Mouse (Mus musculus) left cerebral cortex, adult 2 months (tissue): ENCODE data around the gene Cbx7. TPM values are rescaled to one million over a fixed set of nuclear protein-coding genes. Genes with fewer than 3 reads are reported as not detected.

Experiments
- DNase-seq, 2 experiments: peaks; one replicate each; pipeline ENCODE4 v3.0.0; 2021 to 2022; ENCODE audit warnings: low spot score in 2 of 2, mixed read lengths in 1 of 2; ENCODE audit errors: extremely low spot score in 1 of 2
- H3K27ac ChIP-seq: fragments of 200-600 bp; 2 replicates; pipeline ENCODE4 v1.8.1; 2022
- H3K4me3 ChIP-seq: fragments of 200-600 bp; 2 replicates; pipeline ENCODE4 v1.8.1; 2022
- CTCF ChIP-seq: fragments of 200-600 bp; IDR thresholded peaks from 2 replicates; pipeline ENCODE4 v1.8.1; 2022; ENCODE audit warnings: antibody characterized with exemption, mild to moderate bottlenecking, moderate library complexity
- intact Hi-C: fragments of 180-260 bp; cut with DNase I; formaldehyde crosslinking; loops from one replicate; pipeline ENCODE4 v1.15.1; 2025
- long read RNA-seq, 2 experiments: library from polyadenylated mRNA; stranded (forward); transcript quantifications; one replicate each; pipeline ENCODE4 v2.0.0; 2021; ENCODE audit warnings: borderline mapping rate in 2 of 2
- total RNA-seq, 2 experiments: library from RNA; stranded (reverse); gene quantifications; 2 replicates each; pipeline ENCODE4 v1.2.3; 2021

The Cbx7 gene
- 10 to 100 TPM; 52.3 to 52.6 TPM for total RNA-seq
- long read RNA-seq, experiment 1, full-length matches to known transcripts = 56 of 130 reads
- long read RNA-seq, experiment 1, partial matches to known transcripts = 48 of 130 reads
- long read RNA-seq, experiment 1, other reads (novel, unspliced or antisense) = 26 of 130 reads
- long read RNA-seq, experiment 2, full-length matches to known transcripts = 46 of 103 reads
- long read RNA-seq, experiment 2, partial matches to known transcripts = 38 of 103 reads
- long read RNA-seq, experiment 2, other reads (novel, unspliced or antisense) = 19 of 103 reads

DNA sequence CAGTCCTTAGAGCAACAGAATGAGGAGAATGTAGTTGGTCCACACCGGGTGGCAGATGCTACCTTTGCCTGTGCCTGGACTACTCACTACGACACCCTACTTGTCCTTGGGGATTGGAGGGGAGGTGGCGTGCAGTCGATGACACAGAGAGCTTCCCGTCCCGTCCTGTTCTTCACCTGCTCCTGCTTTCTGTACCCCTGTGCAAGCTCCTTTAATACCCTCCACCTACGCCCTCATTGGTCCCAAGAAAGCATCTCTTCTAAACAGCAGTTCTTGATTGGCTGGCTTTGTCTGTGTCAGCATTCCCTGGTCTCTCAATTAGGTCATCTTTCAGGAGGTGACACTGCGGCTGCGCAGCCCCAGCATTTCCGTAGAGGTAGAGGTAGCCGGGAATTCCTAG, at the start of gene Cbx7:
Gene Cbx7 (minus strand): TSS at position 180 of the 400 bp plus-strand sequence.
- no peak within 1 kb of the TSS for H3K27ac ChIP-seq
- DNase-seq = no peak
- no peak for TF ChIP-seq CTCF
- intact Hi-C loops = no loop called here
- H3K4me3 ChIP-seq = no peak within 1 kb of the TSS

DNA sequence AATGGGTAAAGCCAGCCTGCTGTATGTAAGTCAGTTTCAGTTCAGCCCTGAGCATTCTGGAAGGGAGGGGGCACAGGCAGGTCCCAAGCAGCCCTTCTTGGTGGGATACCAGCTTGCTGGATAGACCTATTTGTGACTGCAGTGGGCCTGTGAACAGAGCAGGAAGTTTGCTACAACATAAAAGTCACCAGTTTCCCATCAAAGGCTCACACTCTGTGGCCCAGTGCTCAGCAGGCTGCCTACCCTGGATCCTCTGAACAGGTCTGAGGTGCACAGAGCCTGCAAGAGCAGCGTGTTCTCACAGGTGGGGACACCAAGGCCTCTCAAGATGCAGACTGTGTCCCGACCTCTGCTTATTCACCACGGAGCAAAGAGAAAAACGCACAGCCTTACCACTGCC, 49.6 kb upstream of the Cbx7 start:
- no peak for DNase-seq
- intact Hi-C loops = no loop called here
- H3K27ac ChIP-seq = peak overlapping the region; percentile 78
- no peak for TF ChIP-seq CTCF
- no peak overlapping the region for H3K4me3 ChIP-seq

DNA sequence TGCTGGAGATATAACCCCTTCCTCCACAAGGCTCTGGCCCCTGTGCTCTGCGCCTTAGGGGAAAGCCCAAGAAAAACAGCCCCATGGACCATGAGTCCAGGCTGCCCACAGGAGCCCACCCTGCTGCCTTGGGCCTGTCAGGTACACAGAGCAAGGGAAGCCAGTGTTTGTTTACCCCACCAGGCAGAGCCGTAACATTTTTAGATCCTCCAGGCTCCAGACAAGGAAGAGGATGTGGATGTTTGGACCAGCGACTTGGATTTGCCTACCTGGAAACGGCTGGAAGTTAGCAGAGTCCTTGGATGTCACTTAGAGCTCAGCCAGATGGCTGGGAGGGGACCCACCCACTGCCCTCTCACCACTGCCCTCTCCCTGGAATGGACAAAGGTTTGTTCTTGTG, 48.7 kb upstream of the Cbx7 start:
- peak overlapping the region; percentile 78 for H3K27ac ChIP-seq
- intact Hi-C loops = no loop called here
- H3K4me3 ChIP-seq = no peak overlapping the region
- DNase-seq = no peak
- no peak for TF ChIP-seq CTCF

DNA sequence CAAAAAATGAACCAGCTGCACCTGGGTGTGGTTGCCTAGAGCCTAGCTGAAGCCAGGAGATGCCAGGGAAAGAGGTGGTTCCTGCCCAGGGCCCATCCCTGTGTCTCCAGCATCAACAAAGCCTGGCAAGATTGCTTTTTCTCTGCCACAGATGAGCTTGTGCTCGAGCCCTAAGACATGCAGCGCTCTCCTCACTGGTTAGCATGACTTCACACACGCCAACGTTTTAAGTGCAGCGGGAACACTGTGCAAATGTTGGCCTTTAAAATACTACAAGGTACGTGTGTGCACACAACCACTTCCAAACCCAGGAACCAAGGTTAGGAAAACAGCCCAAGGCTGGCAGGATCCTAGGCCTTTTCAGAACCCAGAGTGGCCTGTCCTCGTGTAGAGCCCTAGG, 48.3 kb upstream of the Cbx7 start:
- Histone ChIP-seq H3K27ac (peak overlapping the region; percentile 78), H3K4me3 (no peak overlapping the region)
- peak in 1 of 2 experiments; percentile 42 for DNase-seq
- intact Hi-C loops = no loop called here
- TF ChIP-seq CTCF = no peak

DNA sequence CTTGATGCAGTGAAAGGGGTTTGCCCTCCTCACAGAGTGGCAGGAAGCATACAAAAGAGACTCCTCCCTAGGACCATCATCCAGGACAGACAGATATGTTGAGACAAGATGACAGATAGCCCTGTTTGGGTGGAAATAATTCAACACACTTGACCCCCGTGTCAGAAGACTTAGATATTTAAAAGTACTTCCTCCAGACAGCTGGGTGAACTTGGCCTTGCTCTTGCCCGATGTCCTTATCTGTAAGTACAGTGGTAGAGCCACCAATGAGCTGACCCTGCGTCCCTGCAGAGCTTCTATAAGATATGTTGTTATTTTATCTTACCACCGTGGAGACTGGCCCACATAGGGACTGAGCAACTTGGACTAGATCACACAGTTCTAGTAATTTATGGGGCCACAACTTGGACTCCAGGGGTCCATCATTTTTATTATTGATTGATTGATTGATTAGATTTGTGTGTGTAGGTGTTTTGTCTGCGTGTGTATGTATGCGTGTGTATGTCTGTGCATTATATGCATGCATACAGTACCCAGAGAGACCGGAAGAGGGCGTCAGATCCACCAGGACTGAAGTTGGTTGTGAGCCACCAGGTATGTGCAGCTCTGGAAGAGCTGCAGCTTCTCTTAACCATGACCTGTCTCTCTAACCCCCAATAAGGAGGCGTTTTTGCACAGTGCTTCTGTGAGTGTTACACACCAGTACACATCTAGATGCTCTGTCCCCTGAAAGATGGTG, 45.8 kb upstream of the Cbx7 start:
- H3K27ac ChIP-seq = no peak overlapping the region

DNA sequence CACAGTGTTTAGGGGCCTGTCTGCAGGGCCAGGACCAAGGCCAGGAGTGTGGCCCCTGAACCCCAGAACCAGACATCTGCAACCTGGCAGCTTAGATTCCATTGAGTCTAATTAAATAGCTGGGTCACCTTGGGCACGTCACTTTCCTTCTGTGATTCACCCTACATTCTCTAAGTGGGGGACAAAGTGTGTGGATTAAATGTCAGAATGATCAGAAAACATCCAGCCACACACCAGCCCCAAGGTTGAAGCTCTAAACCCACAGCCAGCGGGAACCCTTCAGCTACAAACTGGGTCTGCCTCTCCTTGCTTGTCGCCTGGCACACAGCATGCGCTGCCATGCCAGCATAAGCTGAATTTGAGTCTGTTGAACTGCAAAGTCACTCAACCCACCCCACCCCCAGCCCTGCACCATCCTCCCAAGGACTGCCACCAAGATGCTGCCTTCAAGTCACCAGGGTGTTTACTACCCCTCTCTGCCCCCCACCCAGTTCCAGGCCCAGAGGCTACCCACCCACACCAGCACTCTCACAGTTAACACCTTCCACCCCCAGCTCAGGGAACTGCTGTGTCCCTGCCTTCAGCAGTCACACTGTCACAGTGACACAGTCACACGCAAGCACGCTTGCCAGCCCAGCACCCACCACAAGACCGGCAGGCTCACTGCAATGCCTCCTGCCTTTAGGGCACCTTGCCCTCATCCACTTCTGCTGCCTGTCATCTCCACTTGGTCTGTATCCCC, 44.5 kb upstream of the Cbx7 start:
- Histone ChIP-seq H3K27ac (peak overlapping the region; percentile 91), H3K4me3 (peak overlapping the region; percentile 80)
- no peak for TF ChIP-seq CTCF
- intact Hi-C loops = no loop called here
- peak; percentile 65 to 68 for DNase-seq

More for the DNA sequence above, 45.8 kb upstream of the Cbx7 start:
- DNase-seq = no peak
- intact Hi-C loops = no loop called here
- TF ChIP-seq CTCF = no peak; the same call in 1 of the 2 replicates
- no peak overlapping the region for H3K4me3 ChIP-seq

DNA sequence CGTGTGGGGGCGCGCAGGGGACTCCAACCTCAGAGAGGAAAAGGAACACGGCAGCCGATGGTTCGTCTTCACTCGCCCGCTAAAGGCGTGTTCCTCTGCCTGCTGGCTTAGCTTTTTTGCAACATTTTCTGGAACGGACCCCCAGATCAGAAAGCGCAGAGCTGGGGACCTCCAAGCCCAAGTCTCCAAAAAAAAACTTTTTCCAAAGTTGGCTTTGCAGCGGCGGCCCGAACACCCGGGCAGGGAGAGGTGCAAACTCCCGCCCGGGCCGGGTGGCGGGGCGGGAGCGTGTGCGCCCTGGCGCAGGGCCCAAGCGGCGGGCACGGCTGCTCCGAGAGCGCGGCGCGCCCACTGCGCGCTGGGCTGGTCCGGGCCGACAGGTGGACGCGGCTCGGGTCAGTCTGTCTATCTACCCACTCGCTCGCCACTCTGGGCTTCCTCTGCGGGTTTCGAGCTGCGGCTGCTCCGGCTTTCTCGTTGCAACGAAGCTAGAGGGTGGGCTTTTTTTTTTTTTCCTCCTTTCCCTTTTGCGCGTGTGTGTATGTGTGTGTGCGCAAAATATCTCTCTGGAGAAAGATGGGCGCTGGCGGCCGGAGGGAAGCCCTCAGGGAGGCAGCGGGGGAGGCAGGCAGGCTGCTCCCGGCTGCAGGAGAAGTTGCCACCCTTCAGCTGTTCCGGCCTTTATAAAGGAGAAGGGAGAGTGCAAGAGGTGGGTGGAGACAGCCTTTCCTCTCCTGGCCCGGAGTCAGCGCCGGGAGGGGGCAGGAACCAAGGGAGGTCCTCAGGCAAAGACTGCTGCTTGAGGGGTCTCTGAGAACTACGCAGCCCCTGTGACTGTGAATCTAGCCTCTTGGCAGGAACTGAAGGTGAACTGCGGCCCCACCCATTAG, 43.6 kb upstream of the Cbx7 start, which contains the start of gene Pdgfb:
Gene Pdgfb (minus strand): TSS at position 657 of the 890 bp plus-strand sequence.
- H3K4me3 ChIP-seq = peak within 1 kb of the TSS; percentile 80
- peak; percentile 66 to 72 for DNase-seq
- TF ChIP-seq CTCF = no peak
- intact Hi-C loops = loop anchor here (5.0 kb wide), 4 partner anchors 63 to 327 kb away; partner anchors contain the start of genes Cbx6, Josd1 and Npcd
- H3K27ac ChIP-seq = peak within 1 kb of the TSS; percentile 91

DNA sequence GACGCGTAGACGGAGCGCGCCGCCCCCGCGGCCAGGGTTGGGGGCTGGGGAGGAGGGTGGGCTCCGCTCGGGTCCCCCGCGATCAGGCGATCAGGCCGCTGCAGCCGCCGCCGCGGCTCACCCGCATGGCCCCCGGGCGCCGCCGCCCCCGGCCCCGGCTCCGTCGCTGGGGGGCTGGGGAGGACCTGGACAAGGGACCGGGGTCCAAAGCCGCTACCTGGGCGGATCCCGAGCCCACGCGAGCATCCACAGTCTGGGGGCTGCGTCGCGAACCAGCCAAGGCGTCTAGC, 43.1 kb upstream of the Cbx7 start:
- no peak for DNase-seq
- intact Hi-C loops = loop anchor here (5.0 kb wide), 4 partner anchors 63 to 327 kb away; partner anchors contain the start of genes Cbx6, Josd1 and Npcd
- Histone ChIP-seq H3K27ac (peak overlapping the region; percentile 91), H3K4me3 (peak overlapping the region; percentile 80)
- TF ChIP-seq CTCF = no peak

DNA sequence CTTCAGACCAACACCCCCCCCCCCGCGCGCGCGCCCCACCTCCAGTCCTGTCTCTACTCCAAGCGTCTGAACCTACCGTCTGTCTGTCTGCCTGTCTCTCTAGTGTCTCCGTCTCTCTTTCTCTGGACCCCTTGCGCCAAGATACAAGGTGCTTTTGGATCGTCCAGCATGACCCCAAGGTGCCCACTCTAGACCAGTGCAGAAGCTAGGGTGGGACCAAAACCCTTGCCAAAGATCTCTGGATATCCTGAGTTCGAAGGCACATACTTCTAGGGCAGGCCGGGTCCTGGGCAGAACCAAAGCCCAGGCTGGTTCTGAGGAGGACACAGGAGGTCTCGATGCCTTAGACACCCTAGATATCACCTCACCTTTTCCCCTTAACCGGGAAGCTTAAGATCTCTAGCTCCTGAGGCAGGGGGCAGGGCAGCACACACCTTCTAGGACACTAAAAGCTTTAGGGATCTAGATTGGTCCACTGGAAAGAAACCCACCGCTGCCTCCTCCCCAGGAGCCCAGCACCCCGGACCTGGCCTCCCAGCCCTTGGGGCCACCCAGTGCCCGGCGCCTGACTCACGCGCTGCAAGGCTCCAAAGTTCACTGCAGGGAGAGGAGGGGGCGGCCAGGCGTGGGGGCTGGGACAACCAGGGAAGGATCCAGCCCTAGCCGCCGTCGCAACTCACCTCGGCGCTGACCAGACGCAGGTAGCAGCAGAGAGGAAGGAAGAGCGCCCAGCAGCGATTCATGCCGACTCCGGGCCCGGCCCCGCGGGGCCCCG, 42.5 kb upstream of the Cbx7 start:
- DNase-seq = peak; percentile 29 to 31
- Histone ChIP-seq H3K27ac (peak overlapping the region; percentile 91), H3K4me3 (peak overlapping the region; percentile 80)
- intact Hi-C loops = loop anchor here (5.0 kb wide), 4 partner anchors 64 to 326 kb away; partner anchors contain the start of genes Cbx6, Josd1 and Npcd
- TF ChIP-seq CTCF = no peak

DNA sequence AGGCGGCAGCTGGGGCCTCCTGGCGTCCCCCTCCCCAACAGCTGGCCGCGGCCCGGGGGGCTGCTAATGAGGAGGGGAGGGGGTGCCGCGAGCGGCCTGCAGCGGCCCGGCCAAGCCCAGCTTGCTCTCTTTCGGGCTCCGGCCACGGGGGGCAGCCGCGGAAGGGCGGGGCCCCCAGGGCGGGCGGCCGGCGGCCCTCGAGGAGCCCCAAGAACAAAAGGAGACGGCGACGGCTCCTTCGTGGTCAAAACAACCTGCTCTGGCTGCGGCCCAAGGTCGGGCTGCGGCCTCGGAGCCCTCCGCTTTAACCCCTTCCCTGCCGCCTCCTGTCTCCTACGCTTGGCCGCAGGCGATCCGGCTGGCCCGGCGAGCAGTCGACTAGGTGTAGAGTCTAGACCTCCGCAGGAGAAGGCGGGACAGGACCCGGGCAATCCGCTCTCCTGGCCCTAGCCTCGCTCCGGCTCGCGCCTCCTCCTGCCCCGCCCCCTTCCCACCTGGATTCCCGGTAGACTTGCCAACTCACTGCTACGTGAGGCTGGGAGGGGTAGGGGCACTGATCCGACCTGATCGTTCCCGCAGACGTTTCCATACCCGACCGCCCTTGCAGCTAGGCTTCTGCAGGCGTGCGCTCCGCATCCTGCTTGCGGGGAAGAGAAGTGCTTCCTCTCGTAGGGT, 41.7 kb upstream of the Cbx7 start:
- Histone ChIP-seq H3K4me3 (peak overlapping the region; percentile 80), H3K27ac (peak overlapping the region; percentile 91)
- intact Hi-C loops = loop anchor here (5.0 kb wide), 4 partner anchors 65 to 325 kb away; partner anchors contain the start of genes Cbx6, Josd1 and Npcd
- peak; percentile 74 to 81 for DNase-seq
- TF ChIP-seq CTCF = no peak
